Mouse (Mus musculus): ENCODE results near the gene Trnau1ap.

The Trnau1ap gene

DNA sequence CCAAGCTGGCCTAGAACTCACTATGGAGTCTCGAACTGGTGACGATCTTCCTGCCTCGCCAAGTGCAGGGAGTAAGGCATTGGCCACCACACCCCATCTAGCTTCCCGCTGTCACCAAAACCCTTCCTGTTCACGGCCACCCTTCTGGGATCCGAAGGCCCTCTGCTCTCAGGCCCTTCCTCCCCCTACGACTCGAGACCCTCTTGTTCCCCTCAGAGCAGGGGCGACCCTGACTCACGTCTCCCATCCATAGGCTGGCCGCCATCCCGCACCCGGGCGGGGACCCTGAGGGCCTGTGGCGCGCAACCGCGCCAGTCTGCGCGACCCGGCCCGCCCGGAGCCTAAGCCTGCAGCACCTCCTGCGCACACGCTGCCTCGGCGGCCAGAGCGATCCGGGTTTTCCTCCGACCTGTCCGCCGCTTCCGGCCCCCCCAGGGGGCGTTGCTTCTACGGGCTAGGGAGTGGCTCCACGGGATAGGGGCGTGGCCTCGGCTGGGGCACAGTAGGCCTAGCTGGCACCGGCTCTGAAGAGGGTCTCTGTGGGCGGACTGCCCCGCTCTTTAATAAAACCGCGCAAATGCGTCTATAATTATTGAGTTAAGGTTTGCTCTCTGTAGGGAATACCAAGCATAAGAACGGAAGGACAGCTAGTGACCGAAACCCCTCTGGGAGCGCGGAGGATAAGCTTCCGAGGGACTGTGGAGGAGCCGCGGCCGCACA, at the start of gene Trnau1ap:
Gene Trnau1ap, minus strand, starts transcription at position 424 of the 720 bp plus-strand sequence.
- DNase-seq (ENCODE audit: low read depth, low spot score) = peak; percentile 87

- DNase-seq (ENCODE audit: low read depth, low spot score) = no peak
Measured at GRCm38 (mm10) chr4:132373820-132374219, 44.5 kb upstream of the Trnau1ap start.

DNA sequence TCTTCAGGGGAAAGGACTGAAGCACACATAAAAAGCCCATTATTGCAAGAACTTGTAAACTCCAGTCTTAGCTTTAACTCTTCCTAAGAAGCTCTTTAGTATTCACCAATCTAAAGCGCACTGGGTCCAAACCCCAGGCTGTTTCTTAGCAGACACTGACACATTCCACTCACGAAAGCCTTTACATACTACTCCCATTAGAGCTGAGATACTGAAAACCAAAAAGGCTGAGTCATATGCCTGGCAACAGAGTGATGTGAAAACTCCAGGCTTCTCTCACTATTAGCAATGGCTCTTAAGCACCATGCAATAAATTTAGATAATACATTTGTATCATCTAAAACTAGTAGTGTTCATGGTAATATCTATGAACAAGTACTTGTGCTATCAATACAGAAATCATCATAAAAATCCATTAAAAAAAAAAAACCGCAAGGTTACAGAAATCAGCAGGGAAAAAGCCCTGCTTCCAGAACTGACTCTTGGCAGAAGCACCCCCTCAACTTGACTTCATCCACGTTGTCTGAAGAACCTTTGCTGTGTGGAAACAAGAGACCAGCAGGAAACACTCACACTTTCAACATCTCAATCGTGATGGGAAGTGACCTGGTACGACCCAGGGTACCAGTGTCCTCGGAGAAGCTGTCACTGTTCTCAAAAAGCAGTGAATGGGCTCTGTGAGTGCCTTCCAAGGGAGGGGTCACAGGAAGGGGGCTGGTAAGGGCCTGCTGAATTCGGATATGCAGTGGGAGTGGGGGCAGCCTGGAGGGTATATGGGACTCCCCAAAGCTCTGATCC, 40.8 kb upstream of the Trnau1ap start:
- no peak for DNase-seq (ENCODE audit: low read depth, low spot score)

DNA sequence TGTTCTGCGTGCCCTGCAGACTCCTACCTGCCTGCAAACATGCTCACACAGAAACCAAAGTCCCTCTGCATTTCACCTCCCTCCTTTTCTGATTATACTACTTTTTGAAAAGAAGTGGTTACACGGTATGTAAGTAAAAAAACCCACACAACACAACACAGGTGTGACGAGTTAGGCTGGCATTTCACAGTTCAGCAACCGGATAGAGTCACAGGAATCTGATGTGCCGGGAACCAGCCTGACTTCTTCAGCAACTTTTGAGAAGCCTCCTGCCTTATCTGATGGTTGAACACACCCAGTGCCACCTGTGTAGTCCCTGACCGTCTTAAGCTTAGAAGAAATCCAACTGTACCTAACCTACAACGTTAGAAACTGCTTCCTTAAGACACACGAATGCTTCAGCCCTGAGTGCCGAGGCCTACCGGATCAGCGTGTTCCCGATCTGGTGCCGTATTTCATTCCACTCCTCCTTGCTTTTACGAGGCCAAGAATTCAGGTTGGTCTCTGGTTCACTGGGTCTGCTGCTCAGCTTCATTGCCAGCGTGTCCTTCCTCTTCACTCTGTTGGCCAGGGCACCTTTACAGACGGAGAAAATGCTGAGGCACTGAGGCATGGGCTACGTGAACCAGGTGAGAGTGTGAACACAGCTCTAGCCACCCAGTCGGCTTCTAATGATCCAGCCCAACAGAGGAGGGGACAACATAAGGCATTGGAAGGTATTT, 38.3 kb upstream of the Trnau1ap start:
- DNase-seq (ENCODE audit: low read depth, low spot score) = no peak

GRCm38 (mm10) chr4:132365450-132366060, 36.2 kb upstream of the Trnau1ap start:
- no peak for DNase-seq (ENCODE audit: low read depth, low spot score)

- no peak for DNase-seq (ENCODE audit: low read depth, low spot score)
Measured at GRCm38 (mm10) chr4:132363487-132363886, 34.1 kb upstream of the Trnau1ap start.

DNA sequence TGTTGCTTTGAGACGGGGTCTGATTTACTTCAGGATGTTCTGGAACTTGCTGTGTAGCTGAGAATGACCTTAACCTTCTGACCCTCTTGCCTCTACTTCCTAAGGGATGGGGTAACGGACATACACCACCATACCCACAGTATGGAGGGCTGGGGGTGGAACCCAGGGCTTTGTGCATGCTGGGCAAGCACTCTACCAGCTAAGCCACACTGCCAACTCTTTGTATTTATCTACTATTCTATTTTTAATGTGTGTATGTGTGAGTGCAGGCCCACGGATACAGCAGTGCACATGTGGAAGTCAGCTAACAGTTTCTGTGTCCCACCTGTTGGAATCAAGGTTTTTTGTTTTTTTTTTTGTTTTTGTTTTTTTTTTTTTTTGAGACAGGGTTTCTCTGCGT, 30.2 kb upstream of the Trnau1ap start:
- DNase-seq (ENCODE audit: low read depth, low spot score) = no peak

- DNase-seq (ENCODE audit: low read depth, low spot score) = no peak
Measured at GRCm38 (mm10) chr4:132356170-132356569, 26.8 kb upstream of the Trnau1ap start.

DNA sequence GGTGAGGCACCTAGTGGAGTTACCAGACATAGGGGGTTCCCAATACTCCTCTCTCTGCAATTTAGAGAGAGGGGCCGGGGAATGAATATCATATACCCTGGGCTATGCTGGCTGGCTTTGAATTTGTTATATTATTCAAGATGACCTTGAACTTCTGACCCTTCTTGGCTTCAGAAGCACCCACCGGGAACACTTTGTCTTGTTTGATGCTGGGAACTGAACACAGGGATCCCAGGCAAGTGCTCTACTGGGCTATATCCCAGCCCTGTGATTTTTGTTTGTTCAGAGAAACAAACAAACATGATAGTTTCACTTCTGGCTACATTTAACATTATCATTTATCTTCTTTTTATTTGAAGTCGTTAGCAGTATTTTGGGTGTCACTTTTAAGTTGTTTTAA, 26.1 kb upstream of the Trnau1ap start:
- DNase-seq (ENCODE audit: low read depth, low spot score) = no peak

DNA sequence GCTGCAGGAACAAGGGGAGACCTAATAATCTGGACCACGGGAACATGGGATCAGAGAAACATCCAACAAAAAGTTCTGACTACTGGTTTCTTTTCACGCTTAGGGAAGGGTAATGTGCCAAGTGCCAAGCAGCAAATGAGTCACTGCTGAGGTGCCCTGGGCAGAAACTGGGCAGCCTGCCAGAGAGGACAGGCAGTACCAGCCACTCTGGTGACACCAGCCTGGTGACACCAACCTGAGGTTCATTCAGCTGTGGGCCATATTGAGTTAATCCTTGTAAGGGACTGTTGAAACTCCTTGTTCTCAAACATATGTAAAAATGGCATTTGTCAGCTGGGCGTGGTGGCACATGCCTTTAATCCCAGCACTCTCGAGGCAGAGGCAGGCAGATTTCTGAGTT, 25.2 kb upstream of the Trnau1ap start:
- no peak for DNase-seq (ENCODE audit: low read depth, low spot score)

DNA sequence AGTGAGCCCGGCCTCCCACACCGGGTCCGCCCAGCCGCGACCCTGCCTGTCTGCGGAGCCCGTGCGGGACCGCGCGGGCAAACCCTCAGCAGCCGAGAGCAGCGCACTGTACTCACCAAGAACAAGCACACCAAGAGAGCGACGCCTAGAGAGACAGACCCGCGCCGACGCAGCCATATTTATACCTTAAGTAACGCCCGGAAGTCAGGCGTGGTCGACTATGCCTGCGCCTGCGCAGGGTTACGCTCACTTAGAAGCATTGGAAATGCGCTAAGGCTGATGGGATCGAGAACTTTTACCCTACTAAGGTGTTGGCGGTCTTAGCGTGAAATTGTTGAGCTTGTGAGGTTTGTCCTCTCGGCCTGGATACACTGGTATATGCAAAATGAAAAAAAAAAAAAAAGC, 24.1 kb upstream of the Trnau1ap start, which contains the start of gene Rcc1:
Gene Rcc1, minus strand, starts transcription at position 125 of the 405 bp plus-strand sequence.
- peak; percentile 91 for DNase-seq (ENCODE audit: low read depth, low spot score)

- no peak for DNase-seq (ENCODE audit: low read depth, low spot score)
Measured at GRCm38 (mm10) chr4:132352739-132353138, 23.4 kb upstream of the Trnau1ap start.

DNA sequence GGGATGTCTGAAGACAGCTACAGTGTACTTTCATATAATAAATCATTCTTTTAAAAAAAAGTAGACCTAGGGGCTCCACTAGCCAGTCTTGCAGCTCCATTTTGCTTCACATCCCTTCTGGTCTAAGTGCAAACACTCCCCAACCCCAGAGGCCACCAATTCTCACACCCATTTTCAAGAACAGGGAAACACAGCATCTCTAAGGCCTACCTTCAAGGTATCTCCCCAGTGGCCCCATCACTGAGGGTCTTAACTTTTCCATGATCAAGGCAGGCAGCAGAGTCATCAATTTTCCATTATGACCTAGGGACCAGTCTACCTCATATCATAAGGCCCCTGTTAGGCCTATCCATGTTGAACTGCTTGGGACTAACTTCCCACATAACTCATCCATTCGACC, 22.1 kb upstream of the Trnau1ap start:
- DNase-seq (ENCODE audit: low read depth, low spot score) = no peak

- DNase-seq (ENCODE audit: low read depth, low spot score) = no peak
Measured at GRCm38 (mm10) chr4:132350854-132351253, 21.5 kb upstream of the Trnau1ap start.

GRCm38 (mm10) chr4:132350123-132350740, 20.9 kb upstream of the Trnau1ap start:
- DNase-seq (ENCODE audit: low read depth, low spot score) = no peak

GRCm38 (mm10) chr4:132349495-132350122, 20.3 kb upstream of the Trnau1ap start:
- DNase-seq (ENCODE audit: low read depth, low spot score) = no peak

DNA sequence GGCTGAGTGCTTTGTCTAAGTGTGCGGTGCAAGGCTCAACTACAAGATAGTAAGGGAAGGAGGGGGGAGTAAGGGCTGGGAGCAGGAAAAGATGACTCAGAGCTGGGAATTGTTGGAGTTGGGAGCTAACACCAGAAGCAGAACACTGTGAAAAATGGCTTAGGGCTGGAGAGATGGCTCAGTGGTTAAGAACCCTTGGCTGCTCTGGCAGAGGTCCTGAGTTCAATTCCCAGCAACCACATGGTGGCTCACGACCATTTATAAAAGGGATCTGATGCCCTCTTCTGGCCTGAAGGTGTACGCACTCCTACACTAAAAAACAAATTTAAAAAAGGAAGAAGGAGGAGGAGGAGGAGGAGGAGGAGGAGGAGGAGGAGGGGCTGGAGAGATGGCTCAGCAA, 17.3 kb upstream of the Trnau1ap start:
- DNase-seq (ENCODE audit: low read depth, low spot score) = no peak

GRCm38 (mm10) chr4:132346261-132346660, 16.9 kb upstream of the Trnau1ap start:
- no peak for DNase-seq (ENCODE audit: low read depth, low spot score)

DNA sequence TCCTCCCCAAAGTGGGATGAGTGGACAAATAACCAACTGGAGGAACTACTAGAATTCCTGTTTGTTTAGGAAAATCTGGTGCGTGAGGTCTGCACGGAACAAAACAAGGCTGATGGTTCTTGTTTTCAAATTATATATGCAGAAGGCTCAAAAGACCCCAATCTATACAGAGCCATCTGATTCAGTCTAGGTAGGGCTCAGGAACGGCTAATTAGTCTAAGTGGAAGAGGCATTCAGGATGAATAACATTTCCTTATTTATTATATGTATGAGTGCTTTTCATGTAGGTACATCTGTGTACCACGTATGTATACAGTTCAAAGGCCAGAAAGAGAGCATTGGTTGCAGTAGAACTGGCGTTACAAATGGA, 16.5 kb upstream of the Trnau1ap start:
- DNase-seq (ENCODE audit: low read depth, low spot score) = no peak

DNA sequence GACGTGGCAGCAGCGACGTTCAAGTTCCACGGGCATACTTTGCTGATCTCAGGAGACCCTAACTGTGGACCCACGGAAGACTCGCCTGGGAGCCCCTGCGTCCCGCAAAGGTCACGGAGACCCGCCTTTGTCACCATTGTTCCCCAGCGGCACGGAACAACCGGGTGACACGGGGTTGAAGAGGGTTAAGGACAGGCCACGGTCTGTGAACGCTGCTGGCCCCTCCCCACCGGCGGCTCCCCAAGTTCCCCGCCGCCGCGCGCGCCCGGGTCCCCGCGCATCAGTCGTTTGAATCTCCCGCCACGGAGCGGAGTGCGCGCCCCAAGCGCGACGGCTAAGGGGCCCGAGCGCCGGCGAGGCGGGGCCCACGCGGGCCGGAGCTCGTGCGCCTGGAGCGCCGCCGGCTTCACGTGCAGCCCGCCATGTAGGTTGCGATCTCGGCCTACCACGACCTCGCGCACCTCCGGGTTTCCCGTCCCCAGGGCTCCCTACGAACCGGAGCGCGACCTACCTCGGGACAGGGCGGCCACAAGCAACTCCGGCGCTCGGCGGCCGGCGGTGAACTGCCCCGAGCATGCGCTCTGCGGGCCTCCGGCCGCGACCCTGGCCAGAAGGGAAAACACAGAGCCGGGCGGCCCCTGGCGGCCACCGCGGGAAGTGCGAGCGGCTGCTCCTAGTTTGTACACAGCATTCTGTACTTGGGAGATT, 16.0 kb upstream of the Trnau1ap start:
- DNase-seq (ENCODE audit: low read depth, low spot score) = peak; percentile 85

Measured in embryo, embryonic 11.5 days (tissue).